Mouse (Mus musculus): Measurements from ENCODE around the gene Slc35f6.

DNA sequence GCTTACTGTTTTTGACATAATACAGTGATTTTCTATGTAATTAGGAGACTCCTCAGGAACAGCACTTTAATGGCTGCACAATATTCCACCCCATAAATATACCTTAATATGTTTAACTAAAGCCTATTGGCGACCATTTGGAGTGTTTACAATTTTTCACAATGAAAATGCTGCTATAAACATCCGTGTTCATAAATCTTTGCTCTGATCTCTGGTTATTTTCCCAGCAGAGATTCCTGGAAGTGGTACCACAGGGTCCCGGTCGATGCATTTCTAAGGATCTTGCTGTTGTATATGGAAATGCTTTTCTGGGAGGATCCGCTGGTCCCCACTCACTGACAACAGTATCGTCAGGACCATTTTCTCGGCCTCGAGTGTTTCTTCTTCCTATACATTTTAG is 34.5 kb upstream of the Slc35f6 start:
- TF ChIP-seq CTCF (IDR thresholded peaks at IDR 0.05; ENCODE audit: extremely low read depth, insufficient read depth, low read length): no peak
- TF ChIP-seq POLR2A (IDR thresholded peaks at IDR 0.05; ENCODE audit: extremely low read depth, insufficient read depth, low read length): no peak

Data from cortical plate, adult 2 months (tissue).